Mouse (Mus musculus) hindbrain, embryonic 10.5 days (tissue): ENCODE results near the gene Tmem151b. TPM values are rescaled to one million over a fixed set of nuclear protein-coding genes. Genes with fewer than 3 reads are reported as not detected.

Experiments
- DNase-seq: peaks from one replicate; pipeline ENCODE4 v3.0.0-alpha.2; 2017; ENCODE audit warnings: low spot score
- H3K27ac ChIP-seq: fragments of 300-500 bp; sonication (generic); 2 replicates; pipeline ENCODE4 v1.5.1; 2016; ENCODE audit warnings: mild to moderate bottlenecking, moderate library complexity
- H3K27me3 ChIP-seq: fragments of 300-500 bp; sonication (generic); 2 replicates; pipeline ENCODE4 v1.6.1; 2016; ENCODE audit warnings: mild to moderate bottlenecking; ENCODE audit not compliant: poor library complexity, insufficient read depth, severe bottlenecking
- H3K36me3 ChIP-seq: fragments of 300-500 bp; sonication (generic); 2 replicates; pipeline ENCODE4 v1.6.1; 2016; ENCODE audit warnings: mild to moderate bottlenecking, moderate library complexity
- H3K4me1 ChIP-seq: fragments of 300-500 bp; sonication (generic); replicated peaks from 2 replicates; pipeline ENCODE4 v1.6.1; 2016; ENCODE audit warnings: mild to moderate bottlenecking
- H3K4me3 ChIP-seq: fragments of 300-500 bp; sonication (generic); 2 replicates; pipeline ENCODE4 v1.5.1; 2016; ENCODE audit warnings: mild to moderate bottlenecking, moderate library complexity
- H3K9me3 ChIP-seq: fragments of 300-500 bp; sonication (generic); 2 replicates; pipeline ENCODE4 v1.6.1; 2016; ENCODE audit warnings: mild to moderate bottlenecking, moderate library complexity
- WGBS: fragments of 180-500 bp; shearing (Covaris S2); methylation state at CpG from one replicate; pipeline ENCODE4 v1.1.7; 2016; 5-methylcytosine and 5-hydroxymethylcytosine counted together
- polyA plus RNA-seq: library from polyadenylated mRNA; unstranded; fragments of >200 nt; fragmentation: Nextera tagmentation; extraction: Ambion mirVana; gene quantifications from 2 replicates; pipeline ENCODE4 v1.2.1, GENCODE M21; 2016

Tmem151b gene
- polyA plus RNA-seq, 1 experiment from 2014 or later = 10.6 TPM

DNA sequence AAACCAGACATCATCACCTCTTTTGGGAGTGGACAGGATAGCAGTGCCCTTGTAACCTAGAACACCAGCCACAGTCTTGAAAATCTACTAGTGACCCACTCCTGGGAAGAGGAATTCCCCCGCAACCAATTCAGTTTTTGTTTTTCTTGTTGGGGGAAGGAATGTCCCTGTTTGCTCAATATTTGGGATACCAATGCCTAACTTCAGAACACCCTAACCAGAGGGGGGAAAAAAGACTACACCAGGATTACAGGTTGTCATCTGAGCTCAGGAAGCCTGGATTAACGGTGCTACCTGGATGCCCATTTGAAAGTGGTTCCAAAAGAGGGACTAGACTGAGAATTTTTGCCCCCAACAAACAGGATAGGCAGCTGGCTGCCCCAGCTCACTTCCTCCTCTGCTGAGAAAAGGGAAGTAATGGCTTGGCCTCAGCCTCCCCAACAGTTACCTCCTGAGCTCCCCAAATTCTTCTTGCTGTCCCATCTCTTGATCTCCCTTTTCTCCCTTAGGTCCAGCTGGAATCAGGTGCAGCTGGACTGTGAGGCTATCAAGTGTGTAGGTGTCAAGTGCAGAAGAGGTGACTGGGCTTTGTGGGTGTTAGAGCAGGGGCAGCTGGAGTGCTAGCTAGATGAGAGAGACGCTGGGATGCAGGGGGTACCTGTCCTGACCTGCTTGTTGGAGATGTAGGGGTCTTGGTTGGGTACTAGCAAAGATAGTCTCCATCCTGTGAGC, 7.2 kb upstream of the Tmem151b start:
- 70% methylated on average over 3 of the region's 3 CpGs for WGBS
- Histone ChIP-seq H3K4me3 (peak overlapping the region; percentile 60), H3K9me3 (no peaks in the 10 kb centered on the region), H3K4me1 (peaks cover 49% of the 10 kb centered on the region), H3K27ac (no peak overlapping the region), H3K36me3 (peaks cover 9% of the 10 kb centered on the region; the same call in 1 of the 2 replicates), H3K27me3 (peaks cover 42% of the 10 kb centered on the region)
- no peak for DNase-seq

DNA sequence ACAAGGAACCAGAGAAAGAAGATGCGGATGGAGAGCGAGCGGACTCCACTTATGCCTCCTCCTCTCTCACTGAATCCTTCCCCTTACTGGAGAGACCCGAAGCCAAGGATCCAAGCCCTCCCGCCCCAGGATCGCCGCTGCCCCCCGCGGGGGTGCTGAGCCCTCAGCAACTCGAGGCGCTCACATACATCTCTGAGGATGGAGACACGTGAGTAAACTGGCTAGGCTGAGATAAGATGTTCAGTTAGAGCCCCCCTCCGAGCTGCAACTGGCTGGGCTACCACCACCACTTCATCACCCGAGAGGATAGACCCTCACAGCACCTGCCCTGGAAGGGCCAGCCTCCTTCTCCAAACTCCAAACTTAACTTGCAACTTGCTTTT, 6.6 kb upstream of the Tmem151b start:
- no peaks in the 10 kb centered on the region for H3K9me3 ChIP-seq
- H3K4me3 ChIP-seq = peak overlapping the region; percentile 60
- peaks cover 55% of the 10 kb centered on the region for H3K4me1 ChIP-seq
- peak overlapping the region; percentile 78 for H3K27ac ChIP-seq
- 3% methylated on average over 14 of the region's 14 CpGs for WGBS
- H3K27me3 ChIP-seq = peaks cover 47% of the 10 kb centered on the region
- DNase-seq = no peak
- H3K36me3 ChIP-seq = peaks cover 9% of the 10 kb centered on the region; the same call in 1 of the 2 replicates

DNA sequence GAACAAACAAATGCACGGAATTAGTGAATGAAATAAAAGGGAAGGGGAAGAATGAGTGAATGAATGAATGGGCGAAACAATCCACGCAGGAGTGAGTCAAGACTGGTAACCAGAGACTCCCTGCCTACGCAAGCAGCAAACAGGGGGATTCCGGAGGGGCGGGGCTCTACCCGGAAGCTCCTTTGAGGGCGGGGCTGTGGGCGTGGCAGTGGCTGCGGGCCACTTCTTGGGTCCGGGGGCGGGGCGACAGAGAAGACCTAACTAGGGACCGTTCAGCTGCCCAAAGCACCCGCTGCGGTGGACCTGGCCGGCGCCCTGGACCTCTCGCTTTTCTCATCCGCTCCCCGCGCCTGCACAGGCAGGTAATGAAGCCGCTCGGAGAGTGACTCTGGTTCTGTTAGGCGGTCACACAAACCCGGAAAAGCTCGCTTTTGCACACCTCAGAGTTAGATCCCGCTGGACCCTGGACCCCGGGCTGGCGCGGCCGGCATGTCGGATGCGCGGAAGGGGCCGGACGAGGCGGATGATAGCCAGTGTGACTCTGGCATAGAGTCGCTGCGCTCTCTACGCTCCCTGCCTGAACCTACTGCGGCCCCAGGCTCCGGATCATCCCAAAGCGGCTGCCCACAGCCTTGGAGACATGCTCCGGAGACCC, 6.1 kb upstream of the Tmem151b start, which contains the start of gene Nfkbie:
Nfkbie (plus strand) TSS at position 252 of the 655 bp plus-strand sequence.
- Histone ChIP-seq H3K36me3 (peaks cover 9% of the 10 kb centered on the region; the same call in 1 of the 2 replicates), H3K27ac (peak within 1 kb of the TSS; percentile 78), H3K4me1 (peaks cover 59% of the 10 kb centered on the region), H3K9me3 (no peaks in the 10 kb centered on the region), H3K4me3 (peak within 1 kb of the TSS; percentile 60), H3K27me3 (peaks cover 51% of the 10 kb centered on the region)
- WGBS = under 1% methylated on average over 45 of the region's 45 CpGs
- peak; percentile 97 for DNase-seq

DNA sequence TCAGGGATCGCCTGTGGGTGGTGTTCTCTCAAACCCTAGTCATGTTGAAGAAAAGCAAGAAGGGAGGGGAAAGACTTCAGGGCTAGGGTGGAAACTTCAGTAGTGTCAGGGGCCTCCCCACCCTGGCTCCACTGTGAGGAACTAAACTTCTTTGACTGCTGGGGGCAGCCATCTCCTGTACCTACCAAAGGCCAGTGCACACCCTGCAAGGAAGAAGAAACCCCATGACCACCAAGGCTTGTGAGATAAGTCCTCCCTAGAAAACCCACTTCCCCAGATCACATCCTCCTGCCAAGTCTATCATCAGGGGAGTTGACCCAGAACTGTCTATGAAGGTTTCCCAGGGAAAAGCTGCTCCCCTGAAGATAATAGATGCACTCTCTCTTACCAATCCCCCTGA, 4.9 kb upstream of the Tmem151b start:
- peaks cover 70% of the 10 kb centered on the region for H3K4me1 ChIP-seq
- peaks cover 55% of the 10 kb centered on the region for H3K27me3 ChIP-seq
- H3K9me3 ChIP-seq = no peaks in the 10 kb centered on the region
- H3K27ac ChIP-seq = no peak overlapping the region
- H3K36me3 ChIP-seq = 0 out of 2 replicates have a peak, but pooled peaks cover 3% of the 10 kb centered on the region
- no peak overlapping the region for H3K4me3 ChIP-seq
- WGBS = 39% methylated on average over 1 of the region's 1 CpGs
- no peak for DNase-seq

DNA sequence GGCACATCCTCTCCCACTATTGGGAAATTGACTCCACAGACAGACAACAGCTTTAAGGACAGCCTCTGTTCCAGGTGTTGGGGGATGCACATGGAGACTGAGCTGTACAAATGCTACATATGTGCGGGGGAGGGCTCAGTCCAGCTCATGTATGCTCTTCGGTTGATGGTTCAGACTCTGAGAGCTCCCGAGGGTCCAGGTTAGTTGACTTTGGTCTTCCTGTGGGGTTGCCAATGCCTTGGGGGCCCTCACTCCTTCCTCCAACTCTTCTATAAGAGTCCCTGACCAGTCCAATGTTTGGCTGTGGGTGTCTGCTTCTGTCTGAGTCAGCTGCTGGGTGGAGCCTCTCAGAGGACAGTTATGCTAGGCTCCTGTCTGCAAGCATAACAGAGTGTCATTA, 3.6 kb upstream of the Tmem151b start:
- Histone ChIP-seq H3K27me3 (peaks cover 55% of the 10 kb centered on the region), H3K27ac (no peak overlapping the region), H3K4me1 (peaks cover 70% of the 10 kb centered on the region), H3K36me3 (no peaks in the 10 kb centered on the region), H3K9me3 (no peaks in the 10 kb centered on the region), H3K4me3 (no peak overlapping the region)
- WGBS = 89% methylated on average over 3 of the region's 3 CpGs
- no peak for DNase-seq

DNA sequence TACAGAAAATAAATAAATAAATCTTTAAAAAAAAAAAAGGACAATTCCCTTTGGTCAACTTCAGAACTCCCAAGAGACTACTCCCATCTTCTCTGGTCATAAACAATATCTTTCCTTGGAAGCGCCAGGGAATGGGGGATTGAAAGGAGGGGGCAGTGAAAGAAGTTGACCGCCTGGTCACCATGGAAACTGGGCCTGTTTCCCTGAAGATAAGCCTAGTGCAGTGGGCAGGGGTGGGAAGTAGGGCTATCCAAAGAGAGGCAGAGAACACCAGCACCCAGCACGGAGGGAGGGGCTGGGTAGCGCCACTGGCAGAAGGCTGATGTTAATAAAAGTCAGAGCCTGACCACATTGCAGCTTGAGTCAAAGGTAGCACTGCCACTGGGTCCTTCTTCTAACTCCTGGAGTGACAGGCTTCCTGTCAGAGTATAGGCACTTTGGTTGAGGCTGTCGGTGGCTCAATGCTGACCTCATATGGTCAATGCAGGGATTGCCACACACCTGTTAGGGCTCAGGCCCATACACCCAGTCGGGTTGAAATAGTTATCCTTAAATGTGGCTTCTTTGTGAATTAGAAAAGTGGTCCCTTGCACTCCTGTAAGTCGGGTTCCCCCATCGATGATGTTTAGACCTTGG, 2.5 kb upstream of the Tmem151b start:
- no peak overlapping the region for H3K27ac ChIP-seq
- peaks cover 68% of the 10 kb centered on the region for H3K4me1 ChIP-seq
- H3K9me3 ChIP-seq = no peaks in the 10 kb centered on the region
- peaks cover 1% of the 10 kb centered on the region; the same call in 1 of the 2 replicates for H3K36me3 ChIP-seq
- 6% methylated on average over 8 of the region's 8 CpGs for WGBS
- peaks cover 55% of the 10 kb centered on the region for H3K27me3 ChIP-seq
- H3K4me3 ChIP-seq = peak overlapping the region; percentile 7; the same call in 1 of the 2 replicates
- DNase-seq = peak; percentile 80

DNA sequence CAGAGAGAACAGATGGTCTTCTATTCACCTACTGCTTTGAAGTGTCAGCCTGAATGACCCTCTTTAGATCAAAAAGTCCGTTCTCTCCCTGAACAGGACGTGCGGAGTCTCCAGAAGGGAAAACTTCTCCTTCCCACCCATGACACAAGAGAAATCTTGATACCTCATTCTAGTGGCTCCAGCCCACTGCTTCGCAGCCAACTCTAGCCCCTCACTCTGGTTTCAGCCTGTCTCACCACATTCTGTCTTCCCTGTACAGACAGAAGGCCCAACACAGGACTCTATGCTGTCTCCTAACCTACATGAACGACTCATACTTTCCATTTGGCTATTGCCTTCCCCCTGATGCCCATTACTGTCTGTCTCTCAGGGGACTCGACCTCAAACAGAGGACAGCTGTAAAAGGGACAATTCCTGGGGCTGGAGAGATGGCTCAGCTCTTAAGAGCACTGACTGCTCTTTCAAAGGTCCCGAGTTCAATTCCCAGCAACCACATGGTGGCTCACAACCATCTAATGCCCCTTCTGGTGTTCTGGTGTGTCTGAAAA, 1.8 kb upstream of the Tmem151b start:
- peaks cover 64% of the 10 kb centered on the region for H3K4me1 ChIP-seq
- H3K27me3 ChIP-seq = peaks cover 55% of the 10 kb centered on the region
- H3K27ac ChIP-seq = 0 out of 2 replicates have a peak overlapping the region, but pooled peaks have one; percentile 50
- no peaks in the 10 kb centered on the region for H3K9me3 ChIP-seq
- 56% methylated on average over 7 of the region's 7 CpGs for WGBS
- peaks cover 7% of the 10 kb centered on the region for H3K36me3 ChIP-seq
- DNase-seq = no peak
- no peak overlapping the region for H3K4me3 ChIP-seq

DNA sequence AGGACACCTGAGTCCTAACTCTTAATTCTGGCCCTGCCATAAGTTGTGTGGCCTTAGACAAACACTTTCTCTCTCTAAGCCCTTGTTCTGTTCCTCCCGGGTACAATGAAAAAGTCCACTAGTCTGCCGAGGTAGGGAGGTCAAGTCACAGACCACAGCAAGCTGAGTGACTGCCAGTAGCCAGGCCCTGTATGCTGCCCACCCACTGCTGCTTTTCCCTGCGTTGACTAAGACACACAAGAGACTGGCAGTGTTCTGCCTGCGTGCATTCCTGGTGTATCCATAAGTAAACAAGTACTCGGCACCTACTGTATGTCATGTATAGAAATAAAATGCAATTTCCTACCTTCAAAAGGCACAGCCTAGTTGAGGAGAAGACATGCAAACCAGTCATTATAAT, 776 bp upstream of the Tmem151b start:
- Histone ChIP-seq H3K27ac (peak overlapping the region; percentile 99), H3K4me1 (peaks cover 63% of the 10 kb centered on the region), H3K9me3 (no peaks in the 10 kb centered on the region), H3K36me3 (peaks cover 12% of the 10 kb centered on the region), H3K27me3 (peaks cover 61% of the 10 kb centered on the region), H3K4me3 (peak overlapping the region; percentile 97)
- WGBS = 29% methylated on average over 5 of the region's 5 CpGs
- DNase-seq = no peak

DNA sequence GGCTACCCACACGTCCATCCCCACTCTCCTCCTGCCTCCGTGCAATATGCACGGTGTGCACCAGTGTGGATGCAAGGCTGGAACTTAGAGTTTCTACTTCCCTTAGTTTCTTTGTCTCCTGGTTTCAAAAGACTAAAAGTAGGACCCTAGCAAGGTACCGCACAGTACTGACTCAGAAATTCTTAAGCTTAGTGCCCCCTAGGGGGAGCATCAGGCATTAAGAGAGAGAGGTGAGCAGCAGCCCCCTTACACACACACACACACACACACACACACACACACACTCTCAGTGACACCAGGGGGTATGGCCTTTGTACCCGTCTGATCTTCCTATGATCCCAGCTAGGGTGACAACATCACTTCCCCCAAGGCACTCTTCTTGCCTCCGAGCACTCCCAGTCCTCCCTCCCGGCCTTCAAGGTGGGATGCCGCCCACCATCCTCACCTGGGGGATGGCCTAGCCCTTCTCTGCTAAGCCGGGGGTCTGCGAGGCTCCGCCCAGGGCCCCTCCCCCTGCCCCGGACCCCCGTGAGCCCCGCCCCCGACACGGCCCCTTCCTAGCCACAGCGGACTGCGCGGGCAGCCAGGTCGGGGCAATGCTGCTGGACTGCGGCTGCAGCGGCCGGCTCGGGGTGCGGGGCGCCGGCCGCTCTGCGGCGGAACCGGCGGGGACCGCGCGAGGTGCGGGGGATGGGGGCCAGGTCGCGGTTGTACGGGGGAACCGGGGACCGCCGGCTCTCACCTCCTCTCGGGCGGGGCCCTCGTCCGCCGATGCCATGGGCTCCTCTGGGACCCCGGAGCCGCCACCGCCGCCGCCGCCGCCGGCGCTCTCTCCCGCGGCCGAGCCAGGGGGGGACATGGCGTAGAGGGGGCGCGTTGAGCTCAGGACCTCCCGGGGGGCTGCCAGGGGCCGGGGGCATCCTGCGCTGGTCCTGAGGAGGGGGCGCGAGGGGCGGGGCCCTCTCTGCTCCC, 650 bp downstream of the Tmem151b start:
- Histone ChIP-seq H3K9me3 (no peaks in the 10 kb centered on the region), H3K4me1 (peaks cover 73% of the 10 kb centered on the region), H3K27me3 (peaks cover 74% of the 10 kb centered on the region), H3K36me3 (peaks cover 20% of the 10 kb centered on the region), H3K27ac (peak overlapping the region; percentile 99), H3K4me3 (peak overlapping the region; percentile 97)
- peak; percentile 75 for DNase-seq
- WGBS = 2% methylated on average over 68 of the region's 68 CpGs

DNA sequence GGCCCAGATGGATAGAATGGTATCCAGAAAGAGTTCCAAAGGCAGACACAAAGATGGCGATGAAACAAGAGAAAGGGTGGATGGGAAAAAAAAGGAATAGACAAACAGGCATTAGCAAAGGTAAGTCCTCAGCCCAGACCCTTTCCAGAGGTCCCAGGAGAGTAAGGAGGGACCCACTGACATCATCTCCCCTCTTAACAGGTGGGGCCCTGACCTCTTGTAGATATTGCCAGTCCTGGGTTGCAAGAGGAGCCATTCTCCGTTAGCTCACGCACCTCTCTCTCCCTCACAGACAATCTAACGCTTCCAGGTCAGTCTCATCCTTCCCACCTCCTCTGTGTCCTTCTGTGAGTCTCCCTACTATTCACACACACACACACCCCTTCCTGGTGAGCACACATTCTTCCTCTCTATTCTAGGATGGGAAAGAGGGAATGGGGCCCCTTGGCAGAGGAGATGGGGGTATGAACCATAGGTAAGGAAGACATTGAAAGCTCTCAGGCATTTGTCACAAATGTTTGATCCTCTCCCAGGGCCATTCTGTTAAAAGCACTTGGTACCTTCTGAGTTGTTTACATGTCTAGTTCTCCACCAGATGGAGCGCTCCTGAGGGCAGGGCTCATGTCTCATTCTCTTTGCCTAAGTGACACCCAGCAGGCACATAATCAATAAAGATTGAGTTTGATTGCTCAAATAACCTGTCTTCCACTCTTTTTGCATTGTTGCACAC, 1.9 kb downstream of the Tmem151b start:
- peaks cover 20% of the 10 kb centered on the region for H3K36me3 ChIP-seq
- H3K4me3 ChIP-seq = peak overlapping the region; percentile 97; the same call in 1 of the 2 replicates
- no peaks in the 10 kb centered on the region for H3K9me3 ChIP-seq
- peaks cover 76% of the 10 kb centered on the region for H3K27me3 ChIP-seq
- 80% methylated on average over 5 of the region's 5 CpGs for WGBS
- H3K27ac ChIP-seq = no peak overlapping the region
- DNase-seq = no peak
- peaks cover 79% of the 10 kb centered on the region for H3K4me1 ChIP-seq

DNA sequence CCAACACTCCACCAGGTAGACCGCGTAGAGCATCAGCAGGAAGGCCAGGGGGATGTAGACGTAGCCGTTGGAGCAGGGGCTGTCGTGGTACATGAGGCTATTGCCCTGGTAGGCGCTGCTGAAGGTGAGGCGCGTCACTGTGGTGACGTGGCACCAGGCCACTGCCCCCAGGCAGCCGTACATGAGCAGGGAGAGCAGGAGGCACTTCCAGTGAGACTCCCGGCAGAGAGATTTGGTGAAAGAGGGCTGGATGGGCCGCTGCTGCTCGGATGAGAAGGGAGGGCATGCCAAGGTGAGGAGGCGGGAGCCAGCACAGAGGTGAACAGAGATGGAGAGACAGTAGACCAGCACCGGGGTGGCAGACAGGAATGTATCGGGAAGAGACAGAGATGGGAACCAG, 2.5 kb downstream of the Tmem151b start:
- Histone ChIP-seq H3K9me3 (no peaks in the 10 kb centered on the region), H3K4me1 (peaks cover 77% of the 10 kb centered on the region), H3K27me3 (peaks cover 83% of the 10 kb centered on the region), H3K36me3 (peaks cover 20% of the 10 kb centered on the region), H3K4me3 (peak overlapping the region; percentile 7; the same call in 1 of the 2 replicates), H3K27ac (no peak overlapping the region)
- WGBS = 65% methylated on average over 16 of the region's 16 CpGs
- DNase-seq = no peak
